Mouse (Mus musculus): ENCODE results near the gene Ccdc32.

Gene Ccdc32

GRCm38 (mm10) chr2:119028941-119029551 is at the start of gene Ccdc32:
Gene Ccdc32 (minus strand): TSS chr2:119029393.
- Histone ChIP-seq H3K4me3 (replicated peaks; ENCODE audit: low read length) (peak within 1 kb of the TSS; percentile 85), H3K9me3 (ENCODE audit: low read length) (no peaks in the 10 kb centered on the region), H3K27me3 (ENCODE audit: insufficient read depth, low read length) (peaks cover 7% of the 10 kb centered on the region), H3K36me3 (ENCODE audit: insufficient read depth, low read length) (peaks cover 24% of the 10 kb centered on the region), H3K4me1 (replicated peaks; ENCODE audit: low read depth, low read length) (peaks cover 11% of the 10 kb centered on the region)
- TF ChIP-seq CTCF (conservative IDR thresholded peaks at IDR 0.05; ENCODE audit: low read length), result no peak

GRCm38 (mm10) chr2:119072397-119072796 is 43.2 kb upstream of the Ccdc32 start:
- Histone ChIP-seq H3K4me1 (replicated peaks; ENCODE audit: low read depth, low read length) (no peaks in the 10 kb centered on the region), H3K36me3 (ENCODE audit: insufficient read depth, low read length) (peaks cover 83% of the 10 kb centered on the region)

GRCm38 (mm10) chr2:119060139-119060538 is 30.9 kb upstream of the Ccdc32 start:
- Histone ChIP-seq H3K36me3 (ENCODE audit: insufficient read depth, low read length) (peaks cover 48% of the 10 kb centered on the region), H3K4me3 (replicated peaks; ENCODE audit: low read length) (no peak overlapping the region), H3K9me3 (ENCODE audit: low read length) (no peaks in the 10 kb centered on the region), H3K4me1 (replicated peaks; ENCODE audit: low read depth, low read length) (no peaks in the 10 kb centered on the region), H3K27me3 (ENCODE audit: insufficient read depth, low read length) (no peaks in the 10 kb centered on the region)
- no peak for TF ChIP-seq NANOG (IDR thresholded peaks at IDR 0.05; ENCODE audit: borderline replicate concordance, low read length)

More at GRCm38 (mm10) chr2:119072397-119072796, 43.2 kb upstream of the Ccdc32 start:
- no peaks in the 10 kb centered on the region for H3K27me3 ChIP-seq (ENCODE audit: insufficient read depth, low read length)
- H3K4me3 ChIP-seq (replicated peaks; ENCODE audit: low read length), result no peak overlapping the region
- H3K9me3 ChIP-seq (ENCODE audit: low read length), result no peaks in the 10 kb centered on the region
- TF ChIP-seq NANOG (IDR thresholded peaks at IDR 0.05; ENCODE audit: borderline replicate concordance, low read length) (no peak), POU5F1 (IDR thresholded peaks at IDR 0.05; ENCODE audit: borderline replicate concordance, low read length) (no peak)

GRCm38 (mm10) chr2:119050132-119050650 is 21.0 kb upstream of the Ccdc32 start:
- Histone ChIP-seq H3K36me3 (ENCODE audit: insufficient read depth, low read length) (no peaks in the 10 kb centered on the region), H3K27me3 (ENCODE audit: insufficient read depth, low read length) (no peaks in the 10 kb centered on the region), H3K9me3 (ENCODE audit: low read length) (no peaks in the 10 kb centered on the region), H3K4me1 (replicated peaks; ENCODE audit: low read depth, low read length) (peaks cover 41% of the 10 kb centered on the region), H3K4me3 (replicated peaks; ENCODE audit: low read length) (no peak overlapping the region)
- no peak for TF ChIP-seq POU5F1 (IDR thresholded peaks at IDR 0.05; ENCODE audit: borderline replicate concordance, low read length)
- TF ChIP-seq CTCF (conservative IDR thresholded peaks at IDR 0.05; ENCODE audit: low read length), result no peak
- no peak for TF ChIP-seq NANOG (IDR thresholded peaks at IDR 0.05; ENCODE audit: borderline replicate concordance, low read length)

GRCm38 (mm10) chr2:119047849-119048248 is 18.7 kb upstream of the Ccdc32 start:
- no peaks in the 10 kb centered on the region for H3K9me3 ChIP-seq (ENCODE audit: low read length)
- peak overlapping the region; percentile 91 for H3K4me3 ChIP-seq (replicated peaks; ENCODE audit: low read length)
- H3K4me1 ChIP-seq (replicated peaks; ENCODE audit: low read depth, low read length), result peaks cover 44% of the 10 kb centered on the region
- no peaks in the 10 kb centered on the region for H3K36me3 ChIP-seq (ENCODE audit: insufficient read depth, low read length)
- TF ChIP-seq NANOG (IDR thresholded peaks at IDR 0.05; ENCODE audit: borderline replicate concordance, low read length) (no peak), CTCF (conservative IDR thresholded peaks at IDR 0.05; ENCODE audit: low read length) (no peak), POU5F1 (IDR thresholded peaks at IDR 0.05; ENCODE audit: borderline replicate concordance, low read length) (no peak)
- no peaks in the 10 kb centered on the region for H3K27me3 ChIP-seq (ENCODE audit: insufficient read depth, low read length)

GRCm38 (mm10) chr2:119046649-119047611 is 17.7 kb upstream of the Ccdc32 start, which contains the start of gene Knl1:
Gene Knl1 (plus strand): TSS chr2:119047119.
- Histone ChIP-seq H3K36me3 (ENCODE audit: insufficient read depth, low read length) (peaks cover 9% of the 10 kb centered on the region), H3K9me3 (ENCODE audit: low read length) (no peaks in the 10 kb centered on the region), H3K4me3 (replicated peaks; ENCODE audit: low read length) (peak within 1 kb of the TSS; percentile 91), H3K4me1 (replicated peaks; ENCODE audit: low read depth, low read length) (peaks cover 45% of the 10 kb centered on the region), H3K27me3 (ENCODE audit: insufficient read depth, low read length) (no peaks in the 10 kb centered on the region)
- no peak for TF ChIP-seq CTCF (conservative IDR thresholded peaks at IDR 0.05; ENCODE audit: low read length)
- TF ChIP-seq NANOG (IDR thresholded peaks at IDR 0.05; ENCODE audit: borderline replicate concordance, low read length), result no peak
- TF ChIP-seq POU5F1 (IDR thresholded peaks at IDR 0.05; ENCODE audit: borderline replicate concordance, low read length), result no peak

- H3K27me3 ChIP-seq (ENCODE audit: insufficient read depth, low read length), result no peaks in the 10 kb centered on the region
- no peak overlapping the region for H3K4me3 ChIP-seq (replicated peaks; ENCODE audit: low read length)
- H3K36me3 ChIP-seq (ENCODE audit: insufficient read depth, low read length), result peaks cover 22% of the 10 kb centered on the region
- peaks cover 42% of the 10 kb centered on the region for H3K4me1 ChIP-seq (replicated peaks; ENCODE audit: low read depth, low read length)
- no peaks in the 10 kb centered on the region for H3K9me3 ChIP-seq (ENCODE audit: low read length)
- TF ChIP-seq CTCF (conservative IDR thresholded peaks at IDR 0.05; ENCODE audit: low read length) (no peak), NANOG (IDR thresholded peaks at IDR 0.05; ENCODE audit: borderline replicate concordance, low read length) (no peak), POU5F1 (IDR thresholded peaks at IDR 0.05; ENCODE audit: borderline replicate concordance, low read length) (no peak)
Observed at GRCm38 (mm10) chr2:119045163-119045562, 16.0 kb upstream of the Ccdc32 start.

GRCm38 (mm10) chr2:119040882-119041281 is 11.7 kb upstream of the Ccdc32 start:
- H3K4me3 ChIP-seq (replicated peaks; ENCODE audit: low read length), result no peak overlapping the region
- peak; percentile 34 for TF ChIP-seq CTCF (conservative IDR thresholded peaks at IDR 0.05; ENCODE audit: low read length)
- no peak for TF ChIP-seq NANOG (IDR thresholded peaks at IDR 0.05; ENCODE audit: borderline replicate concordance, low read length)
- no peaks in the 10 kb centered on the region for H3K9me3 ChIP-seq (ENCODE audit: low read length)
- H3K36me3 ChIP-seq (ENCODE audit: insufficient read depth, low read length), result peaks cover 59% of the 10 kb centered on the region
- peaks cover 46% of the 10 kb centered on the region for H3K4me1 ChIP-seq (replicated peaks; ENCODE audit: low read depth, low read length)
- no peaks in the 10 kb centered on the region for H3K27me3 ChIP-seq (ENCODE audit: insufficient read depth, low read length)
